Mouse (Mus musculus): ENCODE measurements around the gene Tbk1. TPM values are rescaled to one million over a fixed set of nuclear protein-coding genes. Genes with fewer than 3 reads are reported as not detected.
A peak's percentile ranks its signal among the peaks of the same experiment; 100 is the strongest.

Gene Tbk1
- total RNA-seq, 4 experiments from 2014 or later: 39.5 to 57.7 (median 47.9) TPM

GRCm38 (mm10) chr10:121534995-121535394 lies 51.6 kb downstream of the Tbk1 start:
- no peak for DNase-seq

DNA sequence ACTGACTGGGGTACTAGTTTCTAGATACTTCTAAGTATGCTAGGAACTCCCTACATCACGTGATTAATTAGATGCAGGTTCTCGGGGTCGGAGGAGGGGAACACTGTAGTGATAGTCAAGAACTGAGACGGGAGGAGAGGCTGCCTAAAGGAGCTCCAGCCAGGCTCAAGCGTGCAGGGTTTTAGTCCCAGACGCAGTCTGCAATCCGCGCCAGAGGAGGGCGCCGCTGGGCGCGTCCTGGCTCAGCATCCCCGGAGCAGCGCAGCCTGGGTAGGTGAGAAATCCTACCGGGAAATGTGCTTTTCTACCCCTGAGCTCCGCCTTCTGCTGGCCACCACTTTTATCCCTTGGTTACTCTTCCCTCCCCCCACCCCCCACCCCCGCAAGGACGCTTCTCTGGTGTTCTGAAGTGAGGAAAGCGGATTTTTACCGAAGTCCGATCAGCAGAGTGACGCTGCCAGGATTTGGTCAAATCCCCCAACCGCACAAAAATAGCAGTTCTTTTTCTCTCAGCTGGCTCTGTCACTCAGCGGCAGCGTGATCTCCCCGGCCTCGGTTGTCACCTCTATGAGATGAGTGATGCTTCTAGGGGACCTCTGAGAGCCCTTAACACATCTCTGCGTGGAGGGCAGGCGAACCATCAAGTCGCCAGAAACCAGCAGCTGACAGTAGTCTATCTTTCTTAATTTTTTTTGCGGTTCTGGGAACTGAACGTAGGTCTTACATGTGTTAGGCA lies 53.3 kb downstream of the Tbk1 start:
- no peak for DNase-seq

GRCm38 (mm10) chr10:121531541-121531940 lies 55.0 kb downstream of the Tbk1 start:
- no peak for DNase-seq

GRCm38 (mm10) chr10:121530365-121531003 lies 56.1 kb downstream of the Tbk1 start:
- DNase-seq: no peak

- no peak for DNase-seq
Observed at GRCm38 (mm10) chr10:121529261-121529660, 57.3 kb downstream of the Tbk1 start.

GRCm38 (mm10) chr10:121528470-121528869 lies 58.1 kb downstream of the Tbk1 start:
- no peak for DNase-seq

GRCm38 (mm10) chr10:121527114-121527513 lies 59.5 kb downstream of the Tbk1 start:
- DNase-seq: no peak

- no peak for DNase-seq
Observed at GRCm38 (mm10) chr10:121520923-121521585, 65.5 kb downstream of the Tbk1 start.

DNA sequence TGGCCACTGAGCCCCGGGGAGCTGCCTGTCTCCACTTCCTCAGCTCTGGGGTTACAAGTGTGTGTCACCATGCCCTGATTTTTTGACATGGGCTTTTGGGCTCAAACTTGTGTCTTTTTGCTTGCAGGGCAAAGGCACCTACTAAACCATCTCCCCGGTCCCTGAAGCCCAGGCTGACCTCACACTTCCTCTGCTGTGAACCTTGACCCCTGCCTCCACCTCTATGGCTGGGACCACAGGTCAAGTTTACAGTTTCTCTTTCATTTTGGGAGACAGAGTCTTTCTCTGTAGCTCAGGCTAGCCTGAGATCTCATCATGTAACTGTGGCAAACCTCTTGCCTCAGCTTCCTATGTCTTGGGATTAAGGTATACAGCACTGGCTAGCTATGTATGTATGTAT lies 66.9 kb downstream of the Tbk1 start:
- DNase-seq: no peak

DNA sequence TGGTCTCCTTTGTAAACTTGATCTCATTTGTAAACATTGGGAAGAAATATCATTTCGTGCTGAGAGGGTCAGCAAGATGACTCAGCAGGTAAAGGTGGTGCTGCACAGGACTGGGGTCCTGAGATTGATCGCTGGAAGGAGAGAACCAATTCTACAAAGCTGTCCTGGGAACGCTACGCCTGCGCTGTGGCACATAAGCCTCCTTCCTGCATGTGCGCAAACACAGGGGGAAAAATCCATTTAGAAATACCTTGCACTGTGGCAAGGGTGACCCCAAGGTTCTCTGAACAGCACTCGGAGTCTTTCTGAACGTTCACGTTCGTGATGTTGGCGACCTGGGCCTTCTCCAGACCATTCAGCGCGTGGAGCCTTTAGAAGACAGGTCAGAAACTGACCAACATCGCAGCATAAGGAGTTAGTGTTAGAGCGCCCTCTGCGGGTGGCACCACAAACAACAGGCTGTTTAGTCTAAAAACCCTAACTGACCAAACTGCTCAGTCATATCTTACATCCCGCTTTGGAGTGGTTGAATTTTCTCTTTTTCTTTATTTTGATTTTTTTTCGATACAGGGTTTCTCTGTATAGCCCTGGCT lies 70.5 kb downstream of the Tbk1 start:
- DNase-seq: peak; percentile 64

DNA sequence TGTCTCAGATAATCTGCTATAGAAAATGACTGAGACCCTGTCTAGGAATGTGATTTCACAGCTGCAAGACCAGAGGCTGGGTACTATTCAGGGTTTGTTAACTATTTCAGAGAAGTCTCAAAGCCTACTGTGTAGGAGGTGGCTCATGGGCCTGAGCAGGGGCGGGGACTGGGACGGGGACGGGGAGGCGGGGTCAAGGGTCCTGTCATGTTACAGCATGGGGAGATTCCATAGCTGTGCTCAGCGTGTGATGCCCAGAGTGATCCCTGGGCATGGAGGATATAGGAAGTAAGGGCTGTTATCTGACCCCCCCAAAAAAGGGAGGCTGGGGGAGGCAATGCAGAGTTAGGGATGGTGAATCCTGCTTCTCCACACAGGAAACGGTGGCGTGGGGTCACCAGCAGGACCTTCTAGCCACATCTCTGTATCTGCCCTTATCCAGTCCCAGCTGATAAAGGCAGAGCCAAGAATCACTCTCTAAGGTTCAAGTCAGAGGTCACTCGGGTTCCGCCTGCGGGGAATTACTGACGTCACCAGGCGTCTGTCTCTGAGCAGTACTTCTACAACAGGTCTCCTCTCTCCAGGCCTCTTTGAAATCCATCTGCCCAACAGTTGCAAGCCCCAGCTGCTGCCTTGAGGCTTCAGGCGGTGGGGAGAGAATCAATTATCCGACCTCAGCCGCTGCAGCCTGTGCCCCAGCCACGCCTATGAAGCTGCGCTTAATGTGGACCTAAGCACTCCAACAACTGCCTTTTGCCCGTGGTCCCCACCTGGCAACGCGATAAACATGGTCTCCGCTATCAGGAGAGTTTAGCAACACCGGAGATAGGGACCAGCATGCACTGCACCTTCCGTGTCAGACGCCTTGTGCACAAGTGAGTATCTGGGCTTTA lies 76.6 kb downstream of the Tbk1 start:
- no peak for DNase-seq

- no peak for DNase-seq
Observed at GRCm38 (mm10) chr10:121507755-121508544, 78.6 kb downstream of the Tbk1 start.

GRCm38 (mm10) chr10:121506731-121507583 lies 79.6 kb downstream of the Tbk1 start:
- peak; percentile 38 for DNase-seq

DNA sequence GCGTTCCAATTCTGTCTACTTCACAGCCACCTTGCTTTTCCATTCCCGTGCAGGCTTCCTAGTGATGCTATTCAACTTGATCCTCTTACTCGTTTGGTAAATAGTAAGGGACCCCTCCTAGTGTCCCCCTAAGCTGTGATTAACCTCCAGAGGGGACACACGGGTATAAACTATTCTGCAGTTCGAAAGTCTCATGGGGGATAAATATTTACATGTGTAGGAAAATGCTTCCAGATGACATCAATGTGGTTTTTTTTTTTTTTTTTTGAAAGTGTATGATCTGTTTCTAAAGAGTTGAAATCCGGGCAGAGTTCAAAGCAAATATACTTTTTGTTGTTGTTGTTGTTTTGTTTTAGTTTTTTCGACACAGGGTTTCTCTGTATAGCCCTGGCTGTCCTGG lies 80.7 kb downstream of the Tbk1 start:
- no peak for DNase-seq

DNA sequence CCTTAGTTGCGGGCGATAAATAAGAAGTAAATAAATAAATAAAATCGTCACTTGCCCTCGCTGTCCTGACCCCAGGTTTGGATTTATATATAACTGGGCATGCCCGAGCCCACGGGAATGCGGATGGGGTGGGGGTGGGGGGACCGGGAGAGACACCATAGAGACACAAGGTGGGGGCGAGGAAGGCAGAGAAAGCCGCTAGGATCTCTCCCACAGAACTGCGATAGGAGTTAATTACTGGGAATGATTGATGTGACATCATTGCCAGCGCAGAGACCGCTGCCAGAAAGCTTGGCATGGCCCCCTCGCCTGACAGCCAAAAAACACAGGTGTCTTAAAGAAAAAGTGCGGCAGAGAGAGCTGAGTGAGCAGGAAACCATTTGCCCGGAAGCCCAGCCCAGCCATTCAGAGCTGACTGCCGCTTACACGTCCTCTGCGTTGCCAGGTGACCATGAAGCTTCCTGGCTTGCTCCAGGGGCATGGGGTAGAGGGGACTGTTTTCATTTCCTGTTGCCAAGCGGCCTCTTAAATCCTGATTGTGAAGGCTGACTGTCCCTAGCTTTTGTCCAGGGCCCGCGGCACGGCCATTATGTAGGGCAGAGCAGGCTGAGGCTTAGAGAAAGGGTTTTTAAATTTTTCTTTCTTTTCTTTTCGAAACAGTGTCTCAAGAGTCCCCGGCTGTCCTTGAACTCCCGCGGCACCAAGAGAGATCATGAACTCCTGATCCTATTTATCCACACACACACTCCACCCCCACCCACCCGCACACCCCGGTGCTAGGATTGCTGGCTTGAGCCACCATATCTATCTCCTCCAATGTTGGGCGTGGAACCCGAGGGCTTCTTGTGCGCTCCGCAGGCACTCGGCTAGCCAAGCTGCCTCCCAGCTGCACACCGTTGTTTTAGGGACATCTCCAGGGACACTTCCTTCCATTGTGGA lies 81.3 kb downstream of the Tbk1 start:
- peak; percentile 76 for DNase-seq

DNA sequence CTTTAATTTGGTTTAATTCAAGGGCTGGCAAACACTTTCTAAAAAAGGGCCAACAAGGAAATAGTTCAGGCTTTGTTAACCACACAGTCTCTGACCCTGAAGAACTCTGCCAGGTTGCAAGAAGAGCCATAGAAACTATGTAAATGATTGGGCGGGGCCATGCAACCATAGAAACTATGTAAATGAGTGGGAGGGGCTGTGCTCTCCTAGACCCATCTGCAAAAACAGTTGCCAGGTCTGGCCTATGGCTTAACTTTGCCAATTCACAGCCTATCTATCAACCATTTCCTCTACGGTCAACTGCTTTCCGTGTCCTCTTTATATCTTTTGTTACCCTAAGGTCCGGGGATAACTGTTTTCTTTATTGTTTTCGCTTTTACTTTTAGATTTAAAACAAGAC lies 85.4 kb downstream of the Tbk1 start:
- DNase-seq: no peak

DNA sequence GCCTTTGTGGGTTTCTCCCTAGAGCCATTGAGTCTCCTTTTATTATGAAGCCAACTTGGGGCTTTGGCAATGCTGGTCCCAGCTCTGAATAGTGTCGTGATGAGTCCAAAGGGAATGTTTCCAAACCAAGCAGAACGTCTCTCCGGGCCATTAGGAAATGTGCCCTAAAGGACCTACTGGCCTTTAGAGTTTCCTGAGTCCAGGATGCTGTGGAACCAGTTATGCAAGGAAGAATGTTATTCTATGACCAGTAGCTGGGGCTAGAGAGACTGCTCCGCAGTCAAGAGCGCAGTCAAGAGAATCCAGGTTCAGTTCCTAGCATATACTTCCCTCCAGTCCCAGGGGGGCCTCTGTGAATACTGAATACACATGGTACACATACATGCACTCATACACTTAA lies 86.6 kb downstream of the Tbk1 start:
- no peak for DNase-seq

DNA sequence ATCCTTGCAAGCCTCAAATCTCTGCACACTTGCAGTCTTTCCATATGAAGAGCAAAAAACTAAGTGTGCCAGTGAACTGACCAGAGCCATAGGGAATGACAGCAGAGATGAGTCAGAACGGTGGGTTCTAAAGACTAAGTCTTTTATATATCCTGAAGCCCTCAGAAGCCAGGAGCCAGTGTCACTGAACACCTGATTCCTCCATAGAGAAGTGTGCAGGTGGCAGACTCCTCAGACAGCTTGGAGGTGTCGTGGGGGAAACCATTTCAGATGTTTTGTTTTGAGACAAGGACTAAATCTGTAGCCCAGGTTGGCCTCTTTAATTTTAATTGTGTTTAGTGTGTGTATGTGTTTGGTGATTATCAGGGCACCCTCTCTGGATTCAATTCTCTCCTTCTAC lies 87.5 kb downstream of the Tbk1 start:
- no peak for DNase-seq

DNA sequence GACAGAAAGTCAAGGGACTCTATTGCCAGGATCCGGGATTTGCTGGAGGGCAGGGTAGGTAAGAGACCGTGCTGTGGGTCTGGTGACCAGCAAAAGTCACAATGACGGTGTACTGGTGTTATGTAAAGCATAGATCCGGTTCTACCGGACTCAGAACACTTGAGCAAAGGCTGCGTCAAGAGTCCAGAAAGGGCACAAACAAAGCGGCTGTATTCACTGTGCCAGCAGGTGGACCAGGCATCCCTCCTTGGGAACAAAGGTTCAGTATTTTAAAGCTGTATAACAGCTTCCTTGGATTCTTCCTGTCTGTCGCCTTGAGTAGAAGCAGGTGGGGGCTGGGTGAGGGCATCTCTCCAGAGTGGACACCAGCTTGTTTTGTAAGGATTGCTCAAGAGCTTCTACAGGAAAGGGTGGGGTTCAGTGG lies 88.1 kb downstream of the Tbk1 start:
- DNase-seq: peak; percentile 50
